Mouse (Mus musculus): ENCODE measurements around the gene 9930021J03Rik.

9930021J03Rik gene

DNA sequence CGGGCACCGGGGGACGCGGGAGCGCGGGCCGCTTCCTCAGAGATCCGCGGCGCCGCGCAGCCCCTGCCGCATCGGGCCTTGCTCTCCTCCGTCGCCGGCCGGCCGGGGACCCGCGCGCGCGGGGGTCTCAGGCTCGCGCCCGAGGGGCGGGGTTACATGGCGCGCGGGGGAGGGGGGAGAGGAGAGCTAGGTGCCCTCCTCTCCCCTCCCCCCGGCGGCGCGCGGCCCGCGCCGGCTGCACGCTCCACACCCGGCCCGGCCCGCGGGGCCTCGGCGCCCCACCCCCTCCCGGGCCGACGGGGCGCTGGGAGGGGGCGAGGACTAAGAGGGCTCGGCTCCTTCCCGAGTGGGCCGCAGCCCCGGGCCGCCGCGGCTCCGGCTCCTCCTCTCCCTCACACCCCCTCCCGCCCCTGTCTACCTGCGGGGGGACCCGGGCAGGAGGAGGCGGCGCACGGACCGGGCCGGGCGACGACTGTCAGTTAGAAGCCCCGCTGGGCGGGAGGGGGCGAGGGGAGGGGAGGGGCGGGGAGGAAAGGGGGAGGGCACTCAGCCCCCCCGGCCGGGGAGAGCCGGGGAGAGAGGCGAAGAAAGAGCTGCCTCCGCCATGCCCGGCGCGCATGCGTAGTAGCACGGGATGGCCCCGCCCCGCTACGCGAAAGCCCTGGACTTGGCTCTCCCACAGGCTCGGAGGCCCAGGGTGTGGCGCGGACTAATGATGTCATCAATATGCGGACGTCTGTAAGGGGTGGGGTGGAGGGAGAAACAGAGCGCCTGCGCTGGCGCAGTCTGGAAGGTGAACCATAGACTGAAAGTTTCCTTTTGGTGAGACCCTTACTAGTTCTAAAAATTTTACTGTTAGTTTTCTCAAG lies at the start of gene 9930021J03Rik:
TSS of gene 9930021J03Rik (minus strand) at position 73 of the 869 bp plus-strand sequence.
- peak; percentile 98 to 99 for DNase-seq

- DNase-seq = peak in 1 of 2 experiments; percentile 10
Measured at GRCm38 (mm10) chr19:29853711-29854110, 47.9 kb upstream of the 9930021J03Rik start.

GRCm38 (mm10) chr19:29851036-29851690 lies 45.4 kb upstream of the 9930021J03Rik start:
- no peak for DNase-seq

DNA sequence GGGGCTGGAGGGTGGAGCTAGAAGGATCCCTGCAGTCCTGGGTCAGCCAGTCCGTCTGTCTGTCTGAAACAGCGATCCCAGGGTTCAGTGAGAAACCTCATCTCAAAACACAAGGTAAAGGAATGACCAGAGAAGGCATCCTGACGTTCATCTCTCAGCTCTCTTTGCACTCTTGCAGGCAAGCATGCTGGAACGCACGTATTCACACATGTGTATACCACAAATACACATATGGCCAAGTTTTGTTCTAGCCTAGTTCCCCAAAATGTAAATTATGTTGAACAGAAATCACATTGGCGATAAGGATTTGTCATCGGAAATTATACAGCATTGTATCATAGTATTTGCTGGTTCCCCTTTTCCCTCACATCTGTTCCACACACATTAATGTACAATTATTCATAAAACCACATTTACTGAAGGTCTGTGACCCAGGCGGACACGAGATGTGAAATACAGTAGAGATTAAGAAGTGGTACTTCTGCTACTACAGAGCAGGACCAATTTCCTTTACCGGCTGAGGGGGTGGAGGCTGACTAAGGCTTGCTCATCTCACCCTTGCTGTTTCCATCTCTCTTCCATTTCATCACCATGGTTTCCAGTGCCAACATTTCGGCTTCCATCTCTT lies 44.2 kb upstream of the 9930021J03Rik start:
- DNase-seq = no peak

DNA sequence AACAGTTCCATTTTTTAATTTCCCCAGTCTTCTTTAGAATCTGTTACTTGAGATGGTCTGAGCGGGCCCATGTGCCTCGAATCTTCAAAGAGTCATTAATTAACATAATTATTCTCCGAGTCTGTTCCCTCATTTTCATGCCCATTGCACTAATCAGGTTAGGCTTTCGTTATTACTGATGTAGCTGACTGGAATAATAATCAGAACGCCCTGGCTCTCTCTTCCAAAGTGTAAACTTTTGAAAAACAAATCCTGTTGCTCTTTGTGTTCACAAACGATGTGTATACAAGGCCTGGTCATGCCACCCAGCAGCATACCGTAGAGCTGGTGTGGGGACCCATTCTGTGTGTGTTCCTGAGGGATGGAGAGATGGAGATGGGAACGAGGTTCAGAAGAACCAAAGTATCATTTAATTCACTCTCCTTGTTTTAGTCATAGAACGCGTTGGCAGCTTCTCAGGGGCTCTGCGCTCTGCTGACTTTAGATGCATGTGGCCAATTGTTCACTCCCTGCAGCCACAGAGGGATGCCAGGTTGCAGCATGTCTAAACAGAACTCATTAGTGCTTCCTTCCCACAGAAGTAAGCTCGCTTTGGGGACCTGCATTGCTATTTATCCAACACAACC lies 38.4 kb upstream of the 9930021J03Rik start:
- DNase-seq = peak in 1 of 2 experiments; percentile 8

DNA sequence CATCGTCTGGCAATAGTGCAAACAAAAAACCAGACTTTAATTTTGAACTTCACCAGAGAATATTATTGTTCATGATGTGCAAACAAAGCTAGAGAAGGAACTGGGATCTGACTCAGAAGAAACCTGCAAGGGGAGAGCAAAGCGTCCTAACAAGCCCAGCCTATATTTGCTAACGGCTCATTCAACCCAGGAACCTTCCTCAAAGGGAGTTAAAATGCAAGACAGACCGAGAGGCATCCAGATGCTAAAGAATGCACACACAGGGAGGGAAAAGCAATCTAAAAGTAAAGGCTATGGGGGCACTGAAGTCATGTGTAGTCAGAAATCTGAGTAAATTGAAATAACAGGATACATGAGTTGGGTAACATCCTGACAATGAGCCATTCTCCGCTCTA lies 37.8 kb upstream of the 9930021J03Rik start:
- DNase-seq = no peak

DNA sequence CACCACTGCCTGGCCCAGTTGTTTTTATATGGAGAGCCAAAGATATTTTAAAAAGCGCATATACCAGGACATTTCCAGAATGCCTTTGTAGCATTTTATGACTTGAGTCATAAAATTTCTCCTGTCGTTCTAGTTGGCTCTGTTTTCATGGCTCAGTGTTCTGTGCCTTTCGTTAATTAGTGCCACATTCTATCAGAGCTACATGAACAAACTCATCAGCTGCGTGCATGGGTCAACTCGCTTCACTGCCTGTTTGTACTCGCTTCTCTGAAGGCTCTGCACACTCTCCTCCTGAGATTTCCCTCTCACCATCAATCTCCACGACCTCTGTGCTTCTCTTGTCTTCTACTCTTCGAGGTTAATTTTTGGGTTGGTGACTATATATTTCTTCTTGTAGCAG lies 37.2 kb upstream of the 9930021J03Rik start:
- no peak for DNase-seq

GRCm38 (mm10) chr19:29840642-29841041 lies 34.9 kb upstream of the 9930021J03Rik start:
- DNase-seq = no peak

GRCm38 (mm10) chr19:29838636-29839135 lies 32.9 kb upstream of the 9930021J03Rik start:
- no peak for DNase-seq

- DNase-seq = no peak
Measured at GRCm38 (mm10) chr19:29838171-29838570, 32.4 kb upstream of the 9930021J03Rik start.

- no peak for DNase-seq
Measured at GRCm38 (mm10) chr19:29835364-29836034, 29.7 kb upstream of the 9930021J03Rik start.

- DNase-seq = no peak
Measured at GRCm38 (mm10) chr19:29830911-29831310, 25.1 kb upstream of the 9930021J03Rik start.

- no peak for DNase-seq
Measured at GRCm38 (mm10) chr19:29828558-29828957, 22.8 kb upstream of the 9930021J03Rik start.

GRCm38 (mm10) chr19:29826686-29827085 lies 20.9 kb upstream of the 9930021J03Rik start:
- DNase-seq = peak in 1 of 2 experiments; percentile 13

- DNase-seq = no peak
Measured at GRCm38 (mm10) chr19:29825003-29825402, 19.2 kb upstream of the 9930021J03Rik start.

- peak in 1 of 2 experiments; percentile 46 for DNase-seq
Measured at GRCm38 (mm10) chr19:29824034-29824700, 18.4 kb upstream of the 9930021J03Rik start.

DNA sequence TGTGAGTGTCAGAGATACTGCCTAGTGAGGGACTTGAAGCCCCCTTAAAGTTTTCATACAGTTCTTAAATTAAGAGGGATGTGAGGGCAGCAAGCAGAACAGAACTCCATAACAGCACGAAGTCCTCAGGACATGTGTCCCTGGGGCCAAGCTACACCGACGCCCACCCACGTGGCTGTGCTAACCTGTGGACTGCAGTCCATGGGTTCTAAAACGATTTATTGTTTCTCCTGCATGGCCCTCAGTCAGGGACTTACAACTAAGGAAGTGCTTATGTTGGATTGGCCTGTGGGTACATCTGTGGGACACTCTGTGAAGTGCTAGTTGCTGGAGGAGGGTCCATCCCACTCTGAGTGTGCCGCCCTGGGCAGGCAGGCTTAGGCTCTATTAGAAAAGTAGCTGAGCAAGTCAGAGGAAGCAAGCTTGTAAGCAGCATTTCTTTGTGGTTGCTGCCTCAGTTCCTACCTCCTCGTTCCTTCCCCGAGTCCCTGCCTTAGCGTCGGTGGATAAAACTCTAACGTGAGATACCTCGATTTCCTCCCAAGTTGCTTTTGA lies 17.7 kb upstream of the 9930021J03Rik start:
- DNase-seq = no peak

DNA sequence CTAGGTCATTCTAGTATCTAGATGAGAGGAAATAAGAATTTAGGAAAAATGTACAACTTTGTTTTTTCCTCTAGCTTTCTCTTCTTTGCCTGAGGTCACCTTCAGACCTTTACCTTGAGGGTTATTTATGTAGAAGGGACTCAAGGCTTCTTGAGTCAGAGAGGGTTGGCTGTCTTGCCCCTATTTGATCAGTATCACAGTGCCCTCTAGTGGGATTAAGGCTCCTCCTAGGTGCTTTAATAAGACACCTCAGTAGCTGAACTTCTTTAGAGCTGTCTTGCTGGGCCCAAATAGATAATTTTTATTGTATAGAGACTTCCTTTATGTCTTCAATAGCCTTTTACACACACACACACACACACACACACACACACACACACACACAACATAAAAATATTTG lies 15.2 kb upstream of the 9930021J03Rik start:
- DNase-seq = peak in 1 of 2 experiments; percentile 54

DNA sequence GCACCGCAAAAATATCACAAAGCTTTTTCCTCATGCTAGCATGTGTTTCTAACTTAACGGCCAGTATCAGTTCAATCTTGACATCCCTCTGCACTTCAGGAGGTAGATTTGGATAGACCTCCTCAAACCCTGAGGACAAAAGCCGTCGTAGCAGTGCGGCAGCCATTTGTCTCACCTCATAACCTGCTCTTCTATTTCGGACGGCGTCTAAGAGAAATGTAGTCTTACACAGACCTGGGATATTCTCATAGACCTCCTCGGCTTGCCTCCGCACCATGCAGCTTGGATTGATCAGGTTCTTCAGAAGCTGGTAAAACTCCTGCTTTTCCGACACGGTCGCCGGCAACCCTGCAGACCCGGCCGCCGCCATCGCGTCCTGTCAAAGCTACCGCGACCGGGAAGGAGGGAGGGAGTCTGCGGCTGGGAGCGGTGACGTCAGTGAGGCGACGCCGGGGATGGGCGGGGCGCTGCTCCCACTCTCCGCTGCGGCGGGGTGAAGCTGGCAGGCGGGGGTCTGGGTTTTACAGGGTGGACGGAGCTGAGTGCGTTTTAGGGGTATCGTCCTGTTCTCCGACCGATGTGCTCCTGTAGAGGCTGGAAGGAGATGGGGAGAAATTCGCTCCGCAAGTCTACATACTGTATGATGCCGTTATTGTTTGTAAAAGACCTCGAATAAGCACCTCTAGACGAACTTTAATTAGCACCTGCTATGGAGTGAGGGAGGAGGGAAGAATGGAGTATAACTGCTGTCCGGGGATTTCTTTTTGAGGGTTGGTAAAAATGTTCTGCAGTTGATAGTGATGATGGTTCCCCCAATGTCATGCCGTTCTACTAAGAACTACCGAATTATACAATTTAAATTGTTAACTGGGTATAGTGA lies 7.0 kb upstream of the 9930021J03Rik start, which contains the start of gene Ranbp6:
TSS of gene Ranbp6 (minus strand) at position 394 of the 880 bp plus-strand sequence.
- peak; percentile 96 to 98 for DNase-seq

- no peak for DNase-seq
Measured at GRCm38 (mm10) chr19:29810022-29810421, 4.2 kb upstream of the 9930021J03Rik start.

All from cerebellum, postnatal 25 days (tissue).